Mouse (Mus musculus) ES-Bruce4 (cell line): ENCODE results near the gene Myt1l. TPM values are rescaled to one million over a fixed set of nuclear protein-coding genes. Genes with fewer than 3 reads are reported as not detected.

ENCODE experiments used
- H3K27ac ChIP-seq: 2 replicates; pipeline ENCODE4 v1.5.1; 2012; ENCODE audit warnings: low read length, inconsistent platforms; ENCODE audit not compliant: insufficient read depth
- H3K27me3 ChIP-seq: 2 replicates; pipeline ENCODE4 v1.6.1; 2012; ENCODE audit warnings: mild to moderate bottlenecking, low read length, inconsistent platforms; ENCODE audit not compliant: control insufficient read depth, poor library complexity, insufficient read depth, severe bottlenecking
- H3K36me3 ChIP-seq: 2 replicates; pipeline ENCODE4 v1.6.1; 2012; ENCODE audit warnings: inconsistent platforms, mild to moderate bottlenecking, low read length, moderate library complexity; ENCODE audit not compliant: control insufficient read depth, poor library complexity, insufficient read depth, severe bottlenecking
- H3K4me1 ChIP-seq: one replicate; pipeline ENCODE4 v1.8.1; 2011; ENCODE audit warnings: low read length; ENCODE audit not compliant: control insufficient read depth, insufficient read depth
- H3K4me3 ChIP-seq: 2 replicates; pipeline ENCODE4 v1.5.1; 2011; ENCODE audit warnings: low read depth, mild to moderate bottlenecking, low read length
- H3K9ac ChIP-seq: 2 replicates; pipeline ENCODE4 v1.6.1; 2012; ENCODE audit warnings: low read depth, mild to moderate bottlenecking, inconsistent platforms; ENCODE audit not compliant: poor library complexity, severe bottlenecking
- H3K9me3 ChIP-seq: replicated peaks from 2 replicates; pipeline ENCODE4 v1.6.1; 2012; ENCODE audit warnings: mild to moderate bottlenecking, low read length, inconsistent platforms; ENCODE audit not compliant: control insufficient read depth, poor library complexity, insufficient read depth, severe bottlenecking
- CTCF ChIP-seq: IDR thresholded peaks from one replicate; pipeline ENCODE4 v1.8.1; 2011; ENCODE audit warnings: low read depth, low read length
- EP300 ChIP-seq: IDR thresholded peaks from 2 replicates; pipeline ENCODE4 v1.6.1; 2011; ENCODE audit warnings: low read depth, low read length; ENCODE audit not compliant: insufficient read depth
- POLR2A ChIP-seq: IDR thresholded peaks from one replicate; pipeline ENCODE4 v1.8.1; 2011; ENCODE audit warnings: low read length; ENCODE audit not compliant: insufficient read depth
- polyA plus RNA-seq: library from polyadenylated mRNA; stranded (reverse); fragments of >200 nt; gene quantifications from 2 replicates; pipeline ENCODE4 v1.2.4, GENCODE M21; 2011; ENCODE audit warnings: low read depth; ENCODE audit not compliant: missing spikeins, insufficient read depth, insufficient read length

Gene Myt1l
- polyA plus RNA-seq, 1 experiment = not detected

DNA sequence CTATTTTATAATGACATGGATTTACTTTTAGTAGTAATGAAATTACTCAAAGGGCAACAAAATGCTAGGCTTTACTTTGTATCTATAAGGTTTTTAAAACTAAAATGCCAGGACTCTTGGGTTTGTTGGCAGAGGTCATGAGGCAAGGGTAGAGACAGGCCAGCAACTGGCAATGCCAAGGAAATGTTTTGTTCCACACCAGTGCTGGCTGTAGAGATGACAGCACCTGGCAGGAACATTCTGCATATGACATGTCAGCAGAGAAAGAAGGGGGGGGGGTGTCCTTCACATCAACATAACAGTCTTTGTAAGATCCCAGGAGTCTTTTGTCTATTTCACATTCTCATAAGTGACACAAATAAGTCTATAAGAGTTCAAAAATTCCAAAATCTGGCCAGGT lies 302.4 kb downstream of the Myt1l start:
- Histone ChIP-seq H3K9me3 (no peaks in the 10 kb centered on the region), H3K9ac (no peak overlapping the region), H3K27ac (no peak overlapping the region), H3K27me3 (no peaks in the 10 kb centered on the region), H3K4me3 (no peak overlapping the region), H3K4me1 (no peaks in the 10 kb centered on the region), H3K36me3 (no peaks in the 10 kb centered on the region)
- no peak for TF ChIP-seq CTCF
- TF ChIP-seq POLR2A = no peak
- TF ChIP-seq EP300 = no peak

DNA sequence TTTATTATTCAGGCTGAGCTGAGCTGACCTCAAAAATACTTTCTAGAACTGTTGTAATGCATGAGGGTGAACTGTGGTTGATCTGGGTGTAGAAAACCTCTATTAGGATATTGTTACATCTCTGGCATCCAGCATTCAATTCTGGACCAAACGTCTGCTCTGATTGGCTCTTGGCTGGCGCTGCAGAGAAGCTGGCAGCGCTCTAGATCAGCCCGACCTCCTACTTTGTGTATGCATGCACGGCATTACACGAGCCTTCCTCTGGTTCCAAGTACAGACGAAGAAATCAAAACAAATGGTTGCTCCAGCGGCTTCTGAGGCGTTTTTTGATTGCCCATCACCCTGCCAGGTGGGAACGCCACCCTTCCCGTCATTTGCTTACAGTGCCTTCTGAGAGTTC lies 303.2 kb downstream of the Myt1l start:
- TF ChIP-seq EP300 = no peak
- TF ChIP-seq POLR2A = no peak
- no peak for TF ChIP-seq CTCF
- Histone ChIP-seq H3K4me1 (no peaks in the 10 kb centered on the region), H3K36me3 (no peaks in the 10 kb centered on the region), H3K9ac (no peak overlapping the region), H3K4me3 (no peak overlapping the region), H3K27ac (no peak overlapping the region), H3K9me3 (no peaks in the 10 kb centered on the region), H3K27me3 (no peaks in the 10 kb centered on the region)

- Histone ChIP-seq H3K9ac (no peak overlapping the region), H3K27me3 (no peaks in the 10 kb centered on the region), H3K4me3 (no peak overlapping the region), H3K9me3 (no peaks in the 10 kb centered on the region), H3K36me3 (no peaks in the 10 kb centered on the region), H3K27ac (no peak overlapping the region), H3K4me1 (no peaks in the 10 kb centered on the region)
- TF ChIP-seq CTCF = no peak
- no peak for TF ChIP-seq POLR2A
Measured at GRCm38 (mm10) chr12:29837301-29837791, 309.2 kb downstream of the Myt1l start.

GRCm38 (mm10) chr12:29838421-29838820 lies 310.2 kb downstream of the Myt1l start:
- H3K27me3 ChIP-seq = no peaks in the 10 kb centered on the region
- no peaks in the 10 kb centered on the region for H3K4me1 ChIP-seq
- H3K9ac ChIP-seq = no peak overlapping the region
- H3K4me3 ChIP-seq = no peak overlapping the region
- H3K27ac ChIP-seq = no peak overlapping the region
- no peaks in the 10 kb centered on the region for H3K36me3 ChIP-seq
- H3K9me3 ChIP-seq = no peaks in the 10 kb centered on the region
- TF ChIP-seq CTCF (no peak), EP300 (no peak), POLR2A (no peak)

- TF ChIP-seq CTCF = no peak
- TF ChIP-seq EP300 = no peak
- no peak for TF ChIP-seq POLR2A
- no peak overlapping the region for H3K4me3 ChIP-seq
- H3K4me1 ChIP-seq = no peaks in the 10 kb centered on the region
- no peak overlapping the region for H3K9ac ChIP-seq
- H3K27me3 ChIP-seq = no peaks in the 10 kb centered on the region
- no peaks in the 10 kb centered on the region for H3K9me3 ChIP-seq
- H3K27ac ChIP-seq = no peak overlapping the region
- no peaks in the 10 kb centered on the region for H3K36me3 ChIP-seq
Measured at GRCm38 (mm10) chr12:29849936-29850335, 321.8 kb downstream of the Myt1l start.

DNA sequence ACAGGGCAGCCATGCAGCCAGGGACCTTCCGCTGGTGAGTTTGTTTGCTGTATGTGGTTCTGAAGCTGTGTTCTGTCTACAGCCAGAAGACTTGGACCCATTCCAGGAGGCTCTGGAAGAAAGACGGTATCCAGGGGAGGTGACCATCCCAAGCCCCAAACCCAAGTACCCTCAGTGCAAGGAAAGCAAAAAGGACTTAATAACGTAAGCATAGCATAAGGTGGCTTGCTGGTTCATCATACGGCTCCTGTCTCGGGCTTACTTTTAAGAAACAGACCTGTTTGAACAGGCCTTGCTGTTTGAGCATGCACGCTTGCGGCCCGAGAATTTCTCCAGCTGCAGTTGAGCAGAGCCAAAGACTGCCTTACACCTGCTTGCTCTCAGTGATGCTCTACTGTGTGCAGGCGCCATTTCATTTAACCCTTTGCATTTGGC lies 326.0 kb downstream of the Myt1l start:
- Histone ChIP-seq H3K9me3 (no peaks in the 10 kb centered on the region), H3K27me3 (no peaks in the 10 kb centered on the region), H3K36me3 (no peaks in the 10 kb centered on the region), H3K9ac (no peak overlapping the region), H3K27ac (no peak overlapping the region), H3K4me1 (no peaks in the 10 kb centered on the region), H3K4me3 (no peak overlapping the region)
- TF ChIP-seq POLR2A = no peak
- no peak for TF ChIP-seq CTCF
- no peak for TF ChIP-seq EP300
